Mouse (Mus musculus): ENCODE data around the gene Olfr315. TPM values are rescaled to one million over a fixed set of nuclear protein-coding genes. Genes with fewer than 3 reads are reported as not detected.

The Olfr315 gene
- polyA plus RNA-seq, 1 experiment from 2014 or later = not detected

- 86% methylated on average over 3 of the region's 3 CpGs for WGBS
- no peak for ATAC-seq (ENCODE audit: low FRiP score)
- no peaks in the 10 kb centered on the region for H3K4me1 ChIP-seq
These were observed 56.8 kb downstream of the Olfr315 start for GRCm38 (mm10) chr11:58829764-58830163.

More at GRCm38 (mm10) chr11:58829764-58830163, 56.8 kb downstream of the Olfr315 start:
- Histone ChIP-seq H3K27ac (replicated peaks) (no peak overlapping the region), H3K4me3 (replicated peaks) (no peak overlapping the region), H3K9me3 (replicated peaks) (no peaks in the 10 kb centered on the region), H3K9ac (replicated peaks) (no peak overlapping the region), H3K27me3 (replicated peaks) (no peaks in the 10 kb centered on the region), H3K4me2 (no peak overlapping the region), H3K36me3 (no peaks in the 10 kb centered on the region)

Other genes with a start within 250 kb of the Olfr315 start
- gene Olfr330, start 238.4 kb upstream of the Olfr315 start, polyA plus RNA-seq (2015; fragmentation: Nextera tagmentation; extraction: Ambion mirVana) = 0.15 and 0.20 TPM in 2 replicates
- gene Olfr329-ps, start 226.8 kb upstream of the Olfr315 start, polyA plus RNA-seq (2015; fragmentation: Nextera tagmentation; extraction: Ambion mirVana) = 0.09 TPM in 1 of 2 replicates, not detected in the other
- gene Olfr328, start 217.6 kb upstream of the Olfr315 start, polyA plus RNA-seq (2015; fragmentation: Nextera tagmentation; extraction: Ambion mirVana) = 0.06 and 0.10 TPM in 2 replicates
- gene Olfr224, start 202.6 kb upstream of the Olfr315 start, polyA plus RNA-seq (2015; fragmentation: Nextera tagmentation; extraction: Ambion mirVana) = 0.19 TPM in 1 of 2 replicates, not detected in the other
- not detected in 2 replicates for gene Olfr325, start 195.5 kb upstream of the Olfr315 start, polyA plus RNA-seq (2015; fragmentation: Nextera tagmentation; extraction: Ambion mirVana)
- 0.05 and 0.12 TPM in 2 replicates for gene Olfr324, start 178.1 kb upstream of the Olfr315 start, polyA plus RNA-seq (2015; fragmentation: Nextera tagmentation; extraction: Ambion mirVana)
- gene 2210407C18Rik, start 157.1 kb upstream of the Olfr315 start, polyA plus RNA-seq (2015; fragmentation: Nextera tagmentation; extraction: Ambion mirVana) = not detected in 2 replicates
- not detected in 2 replicates for gene Olfr323, start 142.7 kb upstream of the Olfr315 start, polyA plus RNA-seq (2015; fragmentation: Nextera tagmentation; extraction: Ambion mirVana)
- gene Trim58, start 132.7 kb upstream of the Olfr315 start, polyA plus RNA-seq (2015; fragmentation: Nextera tagmentation; extraction: Ambion mirVana) = 0.19 and 0.29 TPM in 2 replicates
- gene Olfr322, start 114.4 kb upstream of the Olfr315 start, polyA plus RNA-seq (2015; fragmentation: Nextera tagmentation; extraction: Ambion mirVana) = not detected in 2 replicates
- not detected in 2 replicates for gene Olfr320, start 92.1 kb upstream of the Olfr315 start, polyA plus RNA-seq (2015; fragmentation: Nextera tagmentation; extraction: Ambion mirVana)
- not detected in 2 replicates for gene Olfr319, start 74.0 kb upstream of the Olfr315 start, polyA plus RNA-seq (2015; fragmentation: Nextera tagmentation; extraction: Ambion mirVana)
- not detected in 2 replicates for gene Olfr318, start 49.2 kb upstream of the Olfr315 start, polyA plus RNA-seq (2015; fragmentation: Nextera tagmentation; extraction: Ambion mirVana)
- gene Olfr317, start 34.0 kb upstream of the Olfr315 start, polyA plus RNA-seq (2015; fragmentation: Nextera tagmentation; extraction: Ambion mirVana) = 0.17 and 0.26 TPM in 2 replicates
- not detected in 2 replicates for gene Olfr316, start 20.5 kb upstream of the Olfr315 start, polyA plus RNA-seq (2015; fragmentation: Nextera tagmentation; extraction: Ambion mirVana)
- 0.06 TPM in 1 of 2 replicates, not detected in the other for gene Olfr314, start 9.8 kb downstream of the Olfr315 start, polyA plus RNA-seq (2015; fragmentation: Nextera tagmentation; extraction: Ambion mirVana)
- gene Fam183b, start 28.8 kb downstream of the Olfr315 start, polyA plus RNA-seq (2015; fragmentation: Nextera tagmentation; extraction: Ambion mirVana) = 10.1 and 15.2 TPM in 2 replicates
- gene Olfr313, start 41.8 kb downstream of the Olfr315 start, polyA plus RNA-seq (2015; fragmentation: Nextera tagmentation; extraction: Ambion mirVana) = not detected in 2 replicates
- gene Olfr312, start 56.0 kb downstream of the Olfr315 start, polyA plus RNA-seq (2015; fragmentation: Nextera tagmentation; extraction: Ambion mirVana) = not detected in 2 replicates
- gene Olfr311, start 66.1 kb downstream of the Olfr315 start, polyA plus RNA-seq (2015; fragmentation: Nextera tagmentation; extraction: Ambion mirVana) = not detected in 2 replicates
- 20.8 and 22.4 TPM in 2 replicates for gene Gm12258, start 74.0 kb downstream of the Olfr315 start, polyA plus RNA-seq (2015; fragmentation: Nextera tagmentation; extraction: Ambion mirVana)
- 10.3 and 11.7 TPM in 2 replicates for gene 2810021J22Rik, start 94.0 kb downstream of the Olfr315 start, polyA plus RNA-seq (2015; fragmentation: Nextera tagmentation; extraction: Ambion mirVana)
- 6.6 and 8.1 TPM in 2 replicates for gene Zfp39, start 131.0 kb downstream of the Olfr315 start, polyA plus RNA-seq (2015; fragmentation: Nextera tagmentation; extraction: Ambion mirVana)
- 0.10 TPM in 1 of 2 replicates, not detected in the other for gene Btnl10, start 144.7 kb downstream of the Olfr315 start, polyA plus RNA-seq (2015; fragmentation: Nextera tagmentation; extraction: Ambion mirVana)
- 559 and 636 TPM in 2 replicates for gene Rnf187, start 165.7 kb downstream of the Olfr315 start, polyA plus RNA-seq (2015; fragmentation: Nextera tagmentation; extraction: Ambion mirVana)
- gene Hist3h2ba, start 175.7 kb downstream of the Olfr315 start, polyA plus RNA-seq (2015; fragmentation: Nextera tagmentation; extraction: Ambion mirVana) = 184 and 262 TPM in 2 replicates
- gene Hist3h2a, start 181.5 kb downstream of the Olfr315 start, polyA plus RNA-seq (2015; fragmentation: Nextera tagmentation; extraction: Ambion mirVana) = 66.5 and 86.3 TPM in 2 replicates
- 1.1 TPM in 2 replicates for gene Trim17, start 181.5 kb downstream of the Olfr315 start, polyA plus RNA-seq (2015; fragmentation: Nextera tagmentation; extraction: Ambion mirVana)
- gene Trim11, start 204.9 kb downstream of the Olfr315 start, polyA plus RNA-seq (2015; fragmentation: Nextera tagmentation; extraction: Ambion mirVana) = 22.2 and 22.5 TPM in 2 replicates

Data from neural tube, embryonic 15.5 days (tissue).